Mouse (Mus musculus): ENCODE results near the gene Tll2. TPM values are rescaled to one million over a fixed set of nuclear protein-coding genes. Genes with fewer than 3 reads are reported as not detected.

Tll2 gene
- polyA plus RNA-seq, 1 experiment from 2014 or later, result 1.1 TPM

GRCm38 (mm10) chr19:41045091-41045770, 161.4 kb downstream of the Tll2 start:
- Histone ChIP-seq H3K36me3 (no peaks in the 10 kb centered on the region), H3K4me2 (no peak overlapping the region), H3K4me1 (replicated peaks) (no peaks in the 10 kb centered on the region), H3K9ac (no peak overlapping the region), H3K27ac (replicated peaks) (no peak overlapping the region), H3K9me3 (no peaks in the 10 kb centered on the region), H3K27me3 (no peaks in the 10 kb centered on the region), H3K4me3 (no peak overlapping the region)
- WGBS, result 62% methylated on average over 10 of the region's 10 CpGs
- ATAC-seq (ENCODE audit: low read depth), result no peak

DNA sequence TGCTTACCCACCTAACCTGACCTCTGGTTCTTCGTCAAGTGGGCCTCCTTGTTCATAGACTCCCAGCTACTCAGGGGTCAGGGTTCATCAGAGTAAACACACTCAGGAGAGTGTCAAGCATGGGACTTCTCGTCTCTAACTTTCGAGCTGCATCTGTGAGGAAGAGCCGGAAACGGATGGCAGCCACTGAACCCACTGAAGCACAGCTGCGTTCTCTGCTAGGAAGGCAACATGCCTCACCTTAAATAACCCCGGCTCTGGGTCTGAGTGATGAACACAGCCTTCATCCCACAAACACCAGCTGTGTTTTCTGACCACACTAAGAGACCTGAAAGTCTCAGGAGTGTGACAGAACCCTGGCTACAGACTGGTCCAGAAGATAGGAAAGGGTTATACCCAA, 167.5 kb downstream of the Tll2 start:
- Histone ChIP-seq H3K4me3 (no peak overlapping the region), H3K9me3 (no peaks in the 10 kb centered on the region), H3K4me1 (replicated peaks) (no peaks in the 10 kb centered on the region), H3K4me2 (no peak overlapping the region), H3K9ac (no peak overlapping the region), H3K27me3 (no peaks in the 10 kb centered on the region), H3K27ac (replicated peaks) (no peak overlapping the region), H3K36me3 (no peaks in the 10 kb centered on the region)
- ATAC-seq (ENCODE audit: low read depth), result no peak
- 87% methylated on average over 7 of the region's 7 CpGs for WGBS

DNA sequence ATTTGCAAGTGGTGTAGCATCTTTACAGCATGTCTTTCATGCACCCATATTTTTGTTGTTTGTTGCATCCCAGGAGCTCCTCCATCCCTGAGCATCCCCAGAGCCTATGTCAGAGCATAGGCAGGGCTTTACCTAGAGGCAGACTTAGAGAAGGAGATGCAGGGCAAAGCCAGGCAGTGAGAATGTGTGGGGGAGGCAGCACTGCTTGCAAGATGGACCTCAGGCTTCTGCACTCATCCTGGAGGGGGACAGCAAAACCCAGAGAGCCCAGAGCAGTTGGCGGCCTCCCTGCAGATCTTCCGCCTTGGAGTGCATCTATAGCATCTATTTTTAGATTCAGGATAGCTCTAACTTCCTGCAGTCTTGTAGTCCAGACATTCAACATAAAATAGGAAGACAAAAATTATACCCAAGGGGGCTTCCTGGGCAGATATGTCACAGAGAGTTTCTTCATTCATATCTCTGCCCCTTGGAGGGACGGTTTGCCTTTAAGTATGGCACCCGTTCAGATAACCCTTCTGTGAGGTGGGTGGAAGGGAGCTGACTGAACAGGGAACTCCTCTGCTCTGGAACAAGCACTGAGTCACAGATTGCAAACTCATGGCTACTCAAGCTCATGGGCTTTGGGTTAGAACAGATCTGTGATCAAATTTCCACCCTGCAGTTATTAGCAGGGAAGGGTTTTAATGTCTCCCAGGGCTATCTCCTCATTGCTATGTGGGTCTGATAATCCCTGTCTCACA, 170.7 kb downstream of the Tll2 start:
- Histone ChIP-seq H3K4me1 (replicated peaks) (no peaks in the 10 kb centered on the region), H3K9me3 (no peaks in the 10 kb centered on the region), H3K36me3 (no peaks in the 10 kb centered on the region), H3K27ac (replicated peaks) (no peak overlapping the region), H3K9ac (no peak overlapping the region), H3K27me3 (no peaks in the 10 kb centered on the region), H3K4me3 (no peak overlapping the region), H3K4me2 (no peak overlapping the region)
- WGBS, result 87% methylated on average over 4 of the region's 4 CpGs
- no peak for ATAC-seq (ENCODE audit: low read depth)

Other genes starting within 250 kb of the Tll2 start
- gene Blnk, start 212.3 kb downstream of the Tll2 start, polyA plus RNA-seq (2015; fragmentation: Nextera tagmentation; extraction: Ambion mirVana), result 0.64 and 0.70 TPM in 2 replicates
- gene Dntt, start 177.6 kb downstream of the Tll2 start, polyA plus RNA-seq (2015; fragmentation: Nextera tagmentation; extraction: Ambion mirVana), result 0.22 TPM in 1 of 2 replicates, not detected in the other
- gene Opalin, start 129.7 kb downstream of the Tll2 start, polyA plus RNA-seq (2015; fragmentation: Nextera tagmentation; extraction: Ambion mirVana), result not detected in 2 replicates
- gene Tm9sf3, start 57.2 kb upstream of the Tll2 start, polyA plus RNA-seq (2015; fragmentation: Nextera tagmentation; extraction: Ambion mirVana), result 105 and 115 TPM in 2 replicates
- 1.6 and 1.7 TPM in 2 replicates for gene Pik3ap1, start 178.3 kb upstream of the Tll2 start, polyA plus RNA-seq (2015; fragmentation: Nextera tagmentation; extraction: Ambion mirVana)